Mouse (Mus musculus) liver, embryonic 15.5 days (tissue): ENCODE results near the gene Frmpd2. TPM values are rescaled to one million over a fixed set of nuclear protein-coding genes. Genes with fewer than 3 reads are reported as not detected.

Experiments used
- polyA plus RNA-seq: library from polyadenylated mRNA; unstranded; fragments of >200 nt; fragmentation: Nextera tagmentation; extraction: Ambion mirVana; gene quantifications from 2 replicates; pipeline ENCODE4 v1.2.1, GENCODE M21; 2015

Frmpd2 gene
- polyA plus RNA-seq, 1 experiment from 2014 or later: not detected

Other genes starting within 250 kb of the Frmpd2 start
- 3.4 and 3.7 TPM in 2 replicates for gene Mapk8, start 24.5 kb upstream of the Frmpd2 start, polyA plus RNA-seq
- gene Ptpn20, start 117.5 kb downstream of the Frmpd2 start, polyA plus RNA-seq: 0.03 and 0.05 TPM in 2 replicates